Mouse (Mus musculus): ENCODE results near the gene Tceal1.

DNA sequence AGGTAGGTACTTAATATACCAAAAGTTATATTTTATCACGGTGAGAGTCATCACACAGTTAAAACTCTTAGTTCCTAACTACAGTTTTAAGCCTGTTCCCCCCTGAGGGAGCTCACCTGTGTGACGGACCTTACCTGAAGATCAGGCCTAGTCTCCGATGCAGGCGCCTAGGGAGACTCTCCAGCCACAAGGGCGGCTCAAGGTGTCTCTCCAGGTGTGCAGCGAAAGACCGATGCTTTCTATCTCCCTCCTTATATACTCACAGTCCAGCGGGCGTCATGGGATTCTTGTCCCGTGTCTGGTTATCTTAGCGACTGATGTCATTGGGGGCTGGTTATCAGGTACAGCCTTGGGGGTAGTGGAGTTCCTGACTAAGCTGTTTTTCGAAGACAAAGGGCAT is 35.7 kb downstream of the Tceal1 start, which contains the start of gene Morf4l2:
- no peak for TF ChIP-seq CTCF (conservative IDR thresholded peaks at IDR 0.05 in 1 of 2, IDR thresholded peaks at IDR 0.05 in 1 of 2; ENCODE audit: low read depth in 2 of 2, low read length in 2 of 2)
- no peak for TF ChIP-seq ZKSCAN1 (IDR thresholded peaks at IDR 0.05; ENCODE audit: borderline replicate concordance, low read depth, low read length)
- TF ChIP-seq MXI1 (IDR thresholded peaks at IDR 0.05; ENCODE audit: low read depth, low read length): no peak
- TF ChIP-seq POLR2A (IDR thresholded peaks at IDR 0.05; ENCODE audit: low read depth, low read length): no peak
- TF ChIP-seq MAZ (IDR thresholded peaks at IDR 0.05; ENCODE audit: low read depth, low read length): no peak
- TF ChIP-seq ZNF384 (IDR thresholded peaks at IDR 0.05; ENCODE audit: low read depth, low read length): no peak
- no peak for TF ChIP-seq PAX5 (IDR thresholded peaks at IDR 0.05; ENCODE audit: low read length)
- TF ChIP-seq UBTF (IDR thresholded peaks at IDR 0.05; ENCODE audit: low read depth, low read length): no peak
- no peak for TF ChIP-seq CHD2 (IDR thresholded peaks at IDR 0.05; ENCODE audit: low read length)
- TF ChIP-seq TCF12 (IDR thresholded peaks at IDR 0.05; ENCODE audit: low read depth, low read length): no peak
- no peak for TF ChIP-seq HCFC1 (IDR thresholded peaks at IDR 0.05; ENCODE audit: low read depth, low read length)
- no peak for TF ChIP-seq ZMIZ1 (IDR thresholded peaks at IDR 0.05; ENCODE audit: low read depth, low read length)
- no peak for TF ChIP-seq EP300 (IDR thresholded peaks at IDR 0.05; ENCODE audit: low read length)

All from CH12.LX (cell line).